Mouse (Mus musculus) limb, embryonic 14.5 days (tissue): ENCODE measurements around the gene Jazf1. TPM values are rescaled to one million over a fixed set of nuclear protein-coding genes. Genes with fewer than 3 reads are reported as not detected.

Experiments used
- ATAC-seq: fragments of 200-750 bp; cut with Nextera tagmentation; 2 replicates; pipeline ENCODE4 v1.8.0; 2017; ENCODE audit warnings: low read depth, moderate number of reproducible peaks, moderate TSS enrichment; ENCODE audit not compliant: low FRiP score
- DNase-seq: peaks from one replicate; pipeline ENCODE4 v3.0.0-alpha.2; 2015; ENCODE audit warnings: low spot score
- H3K27ac ChIP-seq: fragments of 300-500 bp; sonication (generic); replicated peaks from 2 replicates; pipeline ENCODE4 v1.5.1; 2014; ENCODE audit warnings: low read depth, mild to moderate bottlenecking, low read length, moderate library complexity, mixed read lengths
- H3K27me3 ChIP-seq: fragments of 300-500 bp; sonication (generic); 2 replicates; pipeline ENCODE4 v1.6.1; 2014; ENCODE audit warnings: low read length, mixed read lengths; ENCODE audit not compliant: control insufficient read depth, insufficient read depth
- H3K36me3 ChIP-seq: fragments of 300-500 bp; sonication (generic); 2 replicates; pipeline ENCODE4 v1.6.1; 2014; ENCODE audit warnings: mild to moderate bottlenecking, low read length, moderate library complexity, mixed read lengths; ENCODE audit not compliant: control insufficient read depth, insufficient read depth
- H3K4me1 ChIP-seq: fragments of 300-500 bp; sonication (generic); 2 replicates; pipeline ENCODE4 v1.6.1; 2014; ENCODE audit warnings: antibody characterized with exemption, low read length, mixed read lengths; ENCODE audit not compliant: control insufficient read depth, insufficient read depth
- H3K4me2 ChIP-seq: fragments of 300-500 bp; sonication (generic); replicated peaks from 2 replicates; pipeline ENCODE4 v1.6.1; 2014; ENCODE audit warnings: low read depth, mild to moderate bottlenecking, low read length, moderate library complexity; ENCODE audit not compliant: severe bottlenecking
- H3K4me3 ChIP-seq: fragments of 300-500 bp; sonication (generic); replicated peaks from 2 replicates; pipeline ENCODE4 v1.5.1; 2014; ENCODE audit warnings: low read length
- H3K9ac ChIP-seq: fragments of 300-500 bp; sonication (generic); 2 replicates; pipeline ENCODE4 v1.6.1; 2014; ENCODE audit warnings: mild to moderate bottlenecking, low read depth, low read length, moderate library complexity; ENCODE audit not compliant: severe bottlenecking
- H3K9me3 ChIP-seq: fragments of 300-500 bp; sonication (generic); 2 replicates; pipeline ENCODE4 v1.6.1; 2016; ENCODE audit warnings: low read length; ENCODE audit not compliant: control insufficient read depth
- POLR2A ChIP-seq: fragments of 200-500 bp; IDR thresholded peaks from 2 replicates; pipeline ENCODE4 v1.8.0; 2012; ENCODE audit warnings: inconsistent platforms, mild to moderate bottlenecking, moderate library complexity, borderline replicate concordance; ENCODE audit not compliant: insufficient read depth, insufficient read length; ENCODE audit errors: extremely low read depth
- WGBS: fragments of 180-500 bp; shearing (Covaris S2); extraction: QIAGEN DNeasy Blood & Tissue Kit; methylation state at CpG from one replicate; pipeline ENCODE4 v1.1.7; 2014; 5-methylcytosine and 5-hydroxymethylcytosine counted together
- polyA plus RNA-seq, 2 experiments: library from polyadenylated mRNA; depleted of rRNA in 1 of 2; stranded (reverse) in 1 of 2; unstranded in 1 of 2; fragments of >200 nt; fragmentation: Nextera tagmentation in 1 of 2; extraction: Ambion mirVana in 1 of 2; gene quantifications; 2 replicates each; pipeline versions ENCODE4 v1.2.1 to v1.2.3; 2012 to 2014

Gene Jazf1
- polyA plus RNA-seq, 2 experiments: 13.2 to 22.0 TPM

DNA sequence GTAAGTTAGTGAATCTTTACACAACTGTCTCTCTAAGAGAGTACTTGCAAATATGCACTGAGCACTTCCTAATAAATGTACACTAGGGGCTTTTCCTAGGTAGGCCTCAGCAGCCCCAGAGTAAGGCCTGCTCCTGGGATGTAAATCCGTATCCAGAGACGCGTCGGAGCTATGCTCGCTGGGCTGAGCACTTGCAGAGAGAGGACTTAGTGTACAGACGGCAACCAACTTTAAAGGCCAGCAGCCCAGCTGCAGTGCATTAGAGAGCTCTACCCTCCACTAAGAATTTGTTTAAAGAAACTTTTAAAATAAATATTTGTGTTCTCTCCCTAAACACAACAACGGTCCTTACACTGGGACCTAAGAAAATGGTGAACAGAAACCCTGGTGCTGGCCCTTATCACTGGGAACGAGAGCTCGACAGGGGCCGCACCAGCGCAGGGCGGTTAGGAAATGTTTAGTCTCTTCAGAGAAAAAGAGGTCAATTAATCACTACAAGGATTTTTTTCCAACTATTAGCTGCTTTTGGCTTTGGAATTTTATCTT is 100.0 kb downstream of the Jazf1 start:
- Histone ChIP-seq H3K4me2 (no peak overlapping the region; the same call in 1 of the 2 replicates), H3K27ac (peak overlapping the region; percentile 61), H3K9ac (no peak overlapping the region), H3K4me3 (no peak overlapping the region), H3K27me3 (no peaks in the 10 kb centered on the region), H3K36me3 (no peaks in the 10 kb centered on the region), H3K4me1 (peaks cover 42% of the 10 kb centered on the region), H3K9me3 (no peaks in the 10 kb centered on the region)
- TF ChIP-seq POLR2A: no peak
- no peak for ATAC-seq
- DNase-seq: no peak
- WGBS: 30% methylated on average over 12 of the region's 12 CpGs

DNA sequence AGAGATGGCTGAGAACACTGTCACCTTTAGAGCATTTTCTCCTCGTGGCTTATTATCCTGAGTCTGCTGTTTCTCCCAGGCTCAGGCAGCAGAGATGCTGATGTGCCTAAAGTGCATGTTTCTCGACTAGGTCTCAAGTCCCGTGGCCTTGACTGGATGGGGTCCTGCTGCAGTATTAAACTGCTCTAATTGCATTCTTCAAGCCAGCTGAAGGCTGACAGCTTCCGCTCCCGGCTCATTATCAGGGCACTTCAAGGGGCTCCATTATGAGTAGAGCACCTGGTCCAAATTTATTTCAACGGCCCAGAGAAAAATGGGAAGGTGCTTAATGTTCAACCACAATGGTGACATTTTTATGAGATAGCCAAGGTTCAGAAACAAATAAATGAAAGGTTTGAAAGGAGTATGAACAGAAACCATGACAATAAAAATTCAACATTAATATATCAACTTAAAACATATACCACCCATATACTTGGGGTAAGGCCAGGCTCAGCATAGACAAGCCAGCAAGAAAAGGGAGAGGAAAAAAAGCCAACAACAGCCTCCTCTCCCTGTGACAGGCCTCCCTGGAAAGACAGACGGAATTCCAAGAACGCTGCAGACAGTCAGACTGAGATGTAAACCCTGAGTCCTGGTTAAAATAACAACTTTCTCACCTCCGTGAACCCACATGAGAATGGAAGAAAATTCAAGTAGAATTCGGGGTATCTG is 100.7 kb downstream of the Jazf1 start:
- DNase-seq (peak; percentile 31), ATAC-seq (peak; percentile 41; the same call in 1 of the 2 replicates)
- no peak overlapping the region; the same call in 1 of the 2 replicates for H3K4me2 ChIP-seq
- H3K4me1 ChIP-seq: peaks cover 49% of the 10 kb centered on the region
- H3K9me3 ChIP-seq: no peaks in the 10 kb centered on the region
- no peaks in the 10 kb centered on the region for H3K27me3 ChIP-seq
- no peaks in the 10 kb centered on the region for H3K36me3 ChIP-seq
- WGBS: 16% methylated on average over 10 of the region's 10 CpGs
- H3K9ac ChIP-seq: no peak overlapping the region
- no peak for TF ChIP-seq POLR2A
- no peak overlapping the region for H3K4me3 ChIP-seq
- H3K27ac ChIP-seq: peak overlapping the region; percentile 61; the same call in 1 of the 2 replicates

DNA sequence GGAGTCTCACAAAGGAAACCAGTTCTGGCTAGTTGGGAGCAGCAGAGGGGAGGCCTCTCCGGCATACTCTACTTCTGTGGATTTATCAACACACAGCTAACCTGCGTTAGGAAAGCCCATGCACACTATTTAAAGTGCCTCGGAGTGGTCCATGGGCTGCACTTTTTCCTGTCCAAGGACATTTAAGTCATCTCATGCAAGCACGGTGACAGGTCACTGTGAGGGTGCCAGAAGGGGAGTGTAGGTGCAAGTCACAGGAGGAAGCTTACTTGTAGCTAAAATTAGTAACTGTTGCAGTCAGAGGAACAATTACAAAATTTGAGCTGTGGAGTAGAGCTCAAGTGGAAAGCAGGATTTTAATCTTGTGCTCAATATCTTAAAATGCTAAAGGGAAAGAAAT is 102.4 kb downstream of the Jazf1 start:
- no peaks in the 10 kb centered on the region for H3K36me3 ChIP-seq
- WGBS: 24% methylated on average over 4 of the region's 4 CpGs
- H3K4me3 ChIP-seq: no peak overlapping the region
- peaks cover 56% of the 10 kb centered on the region for H3K4me1 ChIP-seq
- ATAC-seq (no peak), DNase-seq (no peak)
- peak overlapping the region; percentile 55 for H3K27ac ChIP-seq
- no peaks in the 10 kb centered on the region for H3K27me3 ChIP-seq
- H3K4me2 ChIP-seq: no peak overlapping the region
- no peak for TF ChIP-seq POLR2A
- H3K9me3 ChIP-seq: no peaks in the 10 kb centered on the region
- H3K9ac ChIP-seq: peak overlapping the region; percentile 28; the same call in 1 of the 2 replicates

DNA sequence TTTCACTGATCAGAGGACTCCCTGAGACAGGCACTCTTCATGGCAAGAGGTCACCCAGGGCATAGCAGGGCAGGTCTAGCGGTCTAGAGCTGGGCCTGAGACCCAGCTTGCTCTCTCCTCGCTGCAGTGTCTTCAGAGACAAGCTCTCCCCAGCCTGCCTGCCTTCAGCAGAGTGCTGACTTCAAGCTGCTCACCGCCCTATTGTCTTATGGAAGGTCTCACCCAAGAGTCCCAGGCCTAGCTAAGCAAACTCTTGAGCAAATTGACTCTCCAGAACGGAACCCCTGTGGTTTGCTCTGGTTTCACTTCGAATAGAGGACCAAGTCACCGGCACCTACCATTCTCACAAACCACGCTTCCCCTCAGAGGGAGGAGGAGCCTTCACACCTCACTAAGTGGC is 103.1 kb downstream of the Jazf1 start:
- Histone ChIP-seq H3K27me3 (no peaks in the 10 kb centered on the region), H3K27ac (peak overlapping the region; percentile 55; the same call in 1 of the 2 replicates), H3K9me3 (no peaks in the 10 kb centered on the region), H3K9ac (peak overlapping the region; percentile 28; the same call in 1 of the 2 replicates), H3K4me2 (no peak overlapping the region; the same call in 1 of the 2 replicates), H3K4me1 (peaks cover 56% of the 10 kb centered on the region), H3K4me3 (no peak overlapping the region), H3K36me3 (no peaks in the 10 kb centered on the region)
- ATAC-seq (no peak), DNase-seq (no peak)
- no peak for TF ChIP-seq POLR2A
- WGBS: 34% methylated on average over 7 of the region's 7 CpGs

DNA sequence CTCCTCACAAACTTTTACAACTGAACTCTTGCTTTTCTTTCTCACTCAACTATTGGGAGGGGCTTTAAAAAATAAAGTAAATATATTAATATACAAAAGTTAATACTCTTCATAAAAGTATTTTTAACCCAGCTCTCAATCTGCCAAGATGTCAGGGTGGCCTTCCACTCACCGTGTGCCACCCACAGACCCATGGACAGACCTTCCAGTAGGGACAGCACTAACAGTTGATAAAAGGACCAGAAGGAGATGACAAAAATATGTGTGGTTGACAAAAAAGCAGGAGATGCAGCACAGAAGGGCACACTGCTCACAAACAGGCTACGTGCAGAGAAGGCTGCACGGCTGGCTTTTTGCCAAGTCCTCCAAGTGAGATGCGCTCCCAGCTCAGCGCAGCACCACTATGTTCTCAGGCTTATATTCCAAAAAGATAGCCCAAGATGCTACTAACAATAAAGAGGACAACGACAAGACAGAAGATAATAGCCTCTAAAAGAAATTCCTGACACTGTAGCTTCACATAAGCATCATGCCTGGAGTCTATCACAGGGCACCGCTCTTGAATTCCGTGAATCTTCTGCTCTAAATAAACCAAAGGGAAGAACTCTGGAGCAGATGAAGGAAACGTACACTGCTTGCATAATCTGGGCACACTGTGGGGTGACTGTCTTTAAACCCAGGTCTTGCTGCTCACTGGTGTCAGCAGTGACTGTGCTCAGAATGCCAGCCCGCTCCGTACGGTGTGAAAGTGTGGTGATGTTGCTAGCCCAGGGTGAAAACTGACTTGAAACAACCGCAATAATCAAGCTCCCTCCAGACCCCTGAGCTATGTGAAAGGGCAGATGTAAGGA is 104.4 kb downstream of the Jazf1 start:
- Histone ChIP-seq H3K36me3 (no peaks in the 10 kb centered on the region), H3K9me3 (no peaks in the 10 kb centered on the region), H3K27ac (no peak overlapping the region), H3K9ac (no peak overlapping the region), H3K27me3 (no peaks in the 10 kb centered on the region), H3K4me1 (peaks cover 59% of the 10 kb centered on the region), H3K4me2 (no peak overlapping the region), H3K4me3 (no peak overlapping the region)
- no peak for DNase-seq
- 36% methylated on average over 13 of the region's 13 CpGs for WGBS
- no peak for TF ChIP-seq POLR2A
- no peak for ATAC-seq
